Mouse (Mus musculus) neural tube, embryonic 13.5 days (tissue): ENCODE data around the gene Zfp687. TPM values are rescaled to one million over a fixed set of nuclear protein-coding genes. Genes with fewer than 3 reads are reported as not detected.

ENCODE experiments used
- microRNA-seq: library from miRNA; unstranded; fragments of <30 nt; microRNA quantifications from one replicate; pipeline ENCODE4, GENCODE M21; 2016
- polyA plus RNA-seq: library from polyadenylated mRNA; unstranded; fragments of >200 nt; fragmentation: Nextera tagmentation; extraction: Ambion mirVana; gene quantifications from 2 replicates; pipeline ENCODE4 v1.2.1, GENCODE M21; 2015

Zfp687 gene
- polyA plus RNA-seq, 1 experiment from 2014 or later, result 21.5 TPM

Small RNAs within 50 kb of the gene (microRNA-seq; reads per million reads assigned to microRNA genes)
- gene Mir7013, result 0.59 reads per million

Other genes starting within 250 kb of the Zfp687 start
- gene Cgn, start 229.0 kb downstream of the Zfp687 start, polyA plus RNA-seq, result 5.4 and 6.3 TPM in 2 replicates
- 19.6 and 20.1 TPM in 2 replicates for gene Pogz, start 177.9 kb downstream of the Zfp687 start, polyA plus RNA-seq
- gene Psmb4, start 128.5 kb downstream of the Zfp687 start, polyA plus RNA-seq, result 366 TPM in 2 replicates
- 13.0 and 13.4 TPM in 2 replicates for gene Selenbp1, start 82.4 kb downstream of the Zfp687 start, polyA plus RNA-seq
- 5.5 and 6.1 TPM in 2 replicates for gene Rfx5, start 61.4 kb downstream of the Zfp687 start, polyA plus RNA-seq
- 24.0 and 26.7 TPM in 2 replicates for gene Pi4kb, start 40.7 kb downstream of the Zfp687 start, polyA plus RNA-seq
- gene Psmd4, start 27.2 kb upstream of the Zfp687 start, polyA plus RNA-seq, result 274 and 279 TPM in 2 replicates
- 17.3 and 18.6 TPM in 2 replicates for gene Pip5k1a, start 91.5 kb upstream of the Zfp687 start, polyA plus RNA-seq
- gene Vps72, start 95.6 kb upstream of the Zfp687 start, polyA plus RNA-seq, result 201 and 203 TPM in 2 replicates
- gene Tmod4, start 109.0 kb upstream of the Zfp687 start, polyA plus RNA-seq, result 0.96 and 1.7 TPM in 2 replicates
- 96.8 and 98.2 TPM in 2 replicates for gene Scnm1, start 118.6 kb upstream of the Zfp687 start, polyA plus RNA-seq
- 34.7 and 39.1 TPM in 2 replicates for gene Lysmd1, start 118.6 kb upstream of the Zfp687 start, polyA plus RNA-seq
- gene Tnfaip8l2, start 126.9 kb upstream of the Zfp687 start, polyA plus RNA-seq, result 3.0 and 3.3 TPM in 2 replicates
- gene Sema6c, start 145.0 kb upstream of the Zfp687 start, polyA plus RNA-seq, result 33.8 and 34.3 TPM in 2 replicates
- 3.3 and 4.1 TPM in 2 replicates for gene Gabpb2, start 202.5 kb upstream of the Zfp687 start, polyA plus RNA-seq
- gene Cdc42se1, start 213.3 kb upstream of the Zfp687 start, polyA plus RNA-seq, result 60.8 and 61.3 TPM in 2 replicates
- 267 and 299 TPM in 2 replicates for gene Mllt11, start 216.7 kb upstream of the Zfp687 start, polyA plus RNA-seq
- gene Gm128, start 226.2 kb upstream of the Zfp687 start, polyA plus RNA-seq, result 0.15 TPM in 1 of 2 replicates, not detected in the other
- not detected in 2 replicates for gene Bnipl, start 235.7 kb upstream of the Zfp687 start, polyA plus RNA-seq